Mouse (Mus musculus): ENCODE results near the gene R3hdm2.

- TF ChIP-seq CTCF (IDR thresholded peaks at IDR 0.05; ENCODE audit: insufficient read depth, low read depth, low read length) (no peak), POLR2A (IDR thresholded peaks at IDR 0.05; ENCODE audit: insufficient read depth, low read depth, low read length) (no peak)
Measured at GRCm38 (mm10) chr10:127526681-127527080, 146.6 kb downstream of the R3hdm2 start.
